Mouse (Mus musculus): ENCODE data around the gene 2810408A11Rik. TPM values are rescaled to one million over a fixed set of nuclear protein-coding genes. Genes with fewer than 3 reads are reported as not detected.

Gene 2810408A11Rik
- 3.6 TPM for polyA plus RNA-seq (2021)

DNA sequence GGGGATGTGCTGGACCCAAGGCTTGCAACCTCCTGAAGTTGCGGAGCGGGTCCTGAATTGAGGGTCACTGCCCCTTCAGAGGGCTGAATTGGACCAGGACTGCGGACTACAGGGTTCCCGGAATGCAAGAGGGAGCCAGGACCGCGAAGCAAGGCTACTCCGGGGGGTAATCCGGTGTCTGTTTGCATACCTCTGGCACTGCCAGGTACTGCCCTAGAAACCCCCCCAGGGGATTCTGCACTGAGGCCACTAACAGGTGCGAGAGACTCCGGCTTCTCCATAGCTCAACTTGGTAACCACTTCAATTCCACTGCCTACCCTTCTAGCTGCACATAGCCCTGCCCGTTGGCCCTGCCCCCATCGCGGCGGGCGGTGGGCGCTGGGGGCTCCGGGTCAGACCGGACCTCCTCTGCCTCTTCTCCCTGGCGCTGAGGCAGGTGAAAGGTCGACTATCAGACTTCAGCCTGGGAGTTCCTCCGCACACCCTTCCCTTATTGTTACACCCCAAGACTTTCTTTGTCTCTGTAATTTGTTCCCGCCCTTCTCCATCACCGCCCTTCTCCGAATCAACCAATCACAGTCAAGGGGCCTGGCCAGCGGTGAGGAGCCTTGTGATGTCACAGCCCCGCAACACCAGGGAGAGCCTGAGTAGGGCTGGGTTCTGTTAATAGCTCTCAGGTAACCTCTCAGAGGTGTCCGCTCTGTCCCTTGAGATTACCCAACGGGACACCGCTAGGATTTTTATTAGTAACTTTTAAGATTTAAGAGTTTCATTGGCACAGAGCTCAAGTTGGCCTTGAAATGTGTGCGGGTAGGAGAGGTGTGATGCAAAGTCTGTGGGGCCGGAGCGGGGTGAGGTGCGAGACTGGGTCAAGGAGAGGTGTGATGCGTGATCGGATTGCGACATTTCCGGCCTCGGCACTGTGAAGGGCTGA lies at the start of gene 2810408A11Rik, which contains the start of gene Neurl4:
2810408A11Rik (minus strand) TSS at position 517 of the 935 bp plus-strand sequence.
Neurl4 (plus strand) TSS at position 602 of the 935 bp plus-strand sequence.
- CTCF ChIA-PET, result interaction anchor here (1.0 to 2.7 kb wide), 5 partner anchors 13 to 48 kb away, joined by 3 to 19 read pairs (median 3); partner anchors contain the start of gene Kctd11
- in situ Hi-C loops (cut with MboI; ENCODE audit: low pct_unique_long_range_greater_than_20kb), result no loop called here
- no peak for TF ChIP-seq CTCF (IDR thresholded peaks at IDR 0.05)
- H3K27me3 ChIP-seq, result no peaks in the 10 kb centered on the region
- ATAC-seq (peak; percentile 83), DNase-seq (ENCODE audit: low read depth, low spot score) (peak; percentile 84)
- POLR2A ChIA-PET, result interaction anchor here (0.7 to 2.8 kb wide), 8 partner anchors 10 to 219 kb away, joined by 3 to 16 read pairs (median 5); partner anchors contain the start of genes Kctd11, Phf23 and Senp3

- ChIA-PET POLR2A (interaction anchor here (0.8 kb wide), 1 partner anchor 25 kb away, joined by 3 read pairs; no protein-coding TSS in a partner anchor), CTCF (interaction anchor here (0.6 to 6.8 kb wide), 18 partner anchors 11 to 70 kb away, joined by 3 to 85 read pairs (median 4); no protein-coding TSS in a partner anchor)
- peak; percentile 25 for DNase-seq (ENCODE audit: low read depth, low spot score)
- peaks cover 14% of the 10 kb centered on the region for H3K27me3 ChIP-seq
- TF ChIP-seq CTCF (IDR thresholded peaks at IDR 0.05), result no peak
- ATAC-seq, result peak; percentile 65
- in situ Hi-C loops (cut with MboI; ENCODE audit: low pct_unique_long_range_greater_than_20kb), result no loop called here
Observed at GRCm38 (mm10) chr11:69948763-69949150, 48.0 kb upstream of the 2810408A11Rik start.

- POLR2A ChIA-PET, result no interaction called here
- CTCF ChIA-PET, result interaction anchor here (0.6 to 6.8 kb wide), 17 partner anchors 11 to 69 kb away, joined by 3 to 85 read pairs (median 5); no protein-coding TSS in a partner anchor
- DNase-seq (ENCODE audit: low read depth, low spot score), result peak; percentile 20
- TF ChIP-seq CTCF (IDR thresholded peaks at IDR 0.05), result no peak
- in situ Hi-C loops (cut with MboI; ENCODE audit: low pct_unique_long_range_greater_than_20kb), result no loop called here
- H3K27me3 ChIP-seq, result peaks cover 18% of the 10 kb centered on the region
- ATAC-seq, result peak; percentile 51
Observed at GRCm38 (mm10) chr11:69948066-69948762, 47.4 kb upstream of the 2810408A11Rik start, which contains the start of gene Slc2a4. Slc2a4 (minus strand) TSS chr11:69948188.

DNA sequence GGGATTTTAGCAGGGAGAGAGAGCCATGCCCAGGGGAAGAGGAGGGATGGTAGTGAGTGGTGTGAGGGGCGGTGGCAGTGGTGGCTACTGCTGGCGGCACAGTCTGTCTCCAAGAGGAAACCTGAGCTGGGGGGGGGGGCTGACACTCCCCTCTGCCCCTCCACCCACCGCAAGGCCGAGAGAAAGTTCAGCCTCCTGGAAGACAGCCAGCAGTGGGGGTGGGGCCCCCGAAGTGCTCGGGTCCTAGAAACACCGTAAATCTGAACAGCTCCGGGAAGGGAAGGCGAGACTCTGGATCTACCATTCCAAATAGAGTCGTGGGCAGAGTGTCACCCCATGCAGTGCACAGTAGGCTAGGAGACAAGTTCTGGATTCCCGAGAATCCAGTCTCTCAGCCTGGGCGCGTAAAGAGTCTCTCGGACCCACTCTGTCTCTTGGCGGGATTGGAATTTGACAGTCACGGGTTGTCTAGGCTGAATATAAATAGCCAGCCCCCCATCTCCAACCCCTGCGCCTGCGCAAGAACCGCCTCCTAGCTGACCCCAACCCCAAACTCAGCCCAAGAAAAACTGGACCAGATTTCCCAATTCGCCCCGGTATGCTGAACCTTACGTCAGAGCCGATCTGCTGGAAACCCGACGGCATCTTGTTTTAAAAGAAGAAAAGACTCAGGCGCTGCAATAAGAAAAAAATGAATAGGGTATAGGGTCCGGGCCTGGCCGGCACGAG lies 46.7 kb upstream of the 2810408A11Rik start:
- POLR2A ChIA-PET, result interaction anchor here (0.7 kb wide), 1 partner anchor 11 kb away, joined by 3 read pairs; no protein-coding TSS in a partner anchor
- DNase-seq (ENCODE audit: low read depth, low spot score) (no peak), ATAC-seq (no peak)
- no peak for TF ChIP-seq CTCF (IDR thresholded peaks at IDR 0.05)
- H3K27me3 ChIP-seq, result peaks cover 20% of the 10 kb centered on the region
- CTCF ChIA-PET, result interaction anchor here (2.3 to 6.8 kb wide), 2 partner anchors 10 to 14 kb away, joined by 26 to 85 read pairs; no protein-coding TSS in a partner anchor
- in situ Hi-C loops (cut with MboI; ENCODE audit: low pct_unique_long_range_greater_than_20kb), result no loop called here

DNA sequence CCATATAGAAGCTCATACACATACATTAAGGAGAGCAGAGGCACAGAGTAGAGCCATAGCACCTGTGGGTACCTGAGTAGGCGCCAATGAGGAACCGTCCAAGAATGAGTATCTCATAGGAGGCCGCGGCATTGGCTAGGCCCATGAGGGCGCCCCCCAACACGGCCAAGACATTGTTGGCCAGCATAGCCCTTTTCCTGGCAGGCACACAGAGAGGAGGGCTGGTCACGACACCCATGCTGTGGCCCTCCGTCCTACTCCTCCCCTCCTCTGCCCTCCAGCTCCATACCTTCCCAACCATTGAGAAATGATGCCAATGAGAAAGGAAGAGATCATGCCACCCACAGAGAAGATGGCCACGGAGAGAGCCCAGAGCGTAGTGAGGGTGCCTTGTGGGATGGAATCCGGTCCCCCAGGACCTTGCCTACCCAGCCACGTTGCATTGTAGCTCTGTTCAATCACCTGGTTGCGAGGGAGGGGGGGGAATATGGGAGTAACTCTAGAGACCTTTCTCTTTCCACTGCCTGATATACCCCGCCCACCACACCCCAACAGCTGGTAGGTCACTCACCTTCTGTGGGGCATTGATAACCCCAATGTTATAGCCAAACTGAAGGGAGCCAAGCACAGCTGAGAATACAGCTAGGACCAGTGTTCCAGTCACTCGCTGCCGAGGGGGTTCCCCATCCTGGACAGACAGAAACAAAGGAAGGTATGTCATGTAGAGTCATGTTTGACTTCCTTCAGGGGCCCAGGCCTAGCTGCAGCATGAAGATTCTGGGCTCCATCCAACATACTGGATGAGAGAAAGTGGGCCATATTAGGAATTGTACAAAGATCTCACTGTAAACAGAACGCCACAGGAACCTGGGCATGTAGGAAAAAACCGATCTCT lies 45.5 kb upstream of the 2810408A11Rik start:
- ATAC-seq (no peak), DNase-seq (ENCODE audit: low read depth, low spot score) (no peak)
- H3K27me3 ChIP-seq, result peaks cover 15% of the 10 kb centered on the region
- POLR2A ChIA-PET, result interaction anchor here (0.6 to 0.7 kb wide), 2 partner anchors 10 to 32 kb away, joined by 3 read pairs; partner anchors contain the start of gene Gps2
- in situ Hi-C loops (cut with MboI; ENCODE audit: low pct_unique_long_range_greater_than_20kb), result no loop called here
- CTCF ChIA-PET, result interaction anchor here (2.0 kb wide), 1 partner anchor 13 kb away, joined by 6 read pairs; no protein-coding TSS in a partner anchor
- TF ChIP-seq CTCF (IDR thresholded peaks at IDR 0.05), result no peak

DNA sequence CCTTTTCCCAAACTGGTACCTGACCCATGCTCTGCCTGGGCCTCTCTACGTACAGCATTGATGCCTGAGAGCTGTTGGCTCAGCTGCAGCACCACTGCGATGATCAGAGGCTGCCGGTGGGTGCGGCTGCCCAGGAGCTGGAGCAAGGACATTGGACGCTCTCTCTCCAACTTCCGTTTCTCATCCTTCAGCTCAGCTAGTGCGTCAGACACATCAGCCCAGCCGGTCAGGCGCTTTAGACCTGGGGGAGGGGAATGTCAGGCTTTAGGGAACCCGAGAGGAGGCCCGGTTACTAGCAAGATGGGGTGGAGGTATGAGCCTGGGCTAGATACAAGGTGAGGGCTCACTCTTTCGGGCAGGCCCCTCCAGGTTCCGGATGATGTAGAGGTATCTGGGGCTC lies 44.4 kb upstream of the 2810408A11Rik start:
- in situ Hi-C loops (cut with MboI; ENCODE audit: low pct_unique_long_range_greater_than_20kb), result no loop called here
- peaks cover 17% of the 10 kb centered on the region for H3K27me3 ChIP-seq
- ChIA-PET POLR2A (no interaction called here), CTCF (interaction anchor here (2.0 kb wide), 1 partner anchor 12 kb away, joined by 6 read pairs; no protein-coding TSS in a partner anchor)
- DNase-seq (ENCODE audit: low read depth, low spot score) (no peak), ATAC-seq (no peak)
- no peak for TF ChIP-seq CTCF (IDR thresholded peaks at IDR 0.05)

GRCm38 (mm10) chr11:69940962-69941361 lies 40.2 kb upstream of the 2810408A11Rik start:
- H3K27me3 ChIP-seq, result peaks cover 24% of the 10 kb centered on the region
- TF ChIP-seq CTCF (IDR thresholded peaks at IDR 0.05), result no peak
- CTCF ChIA-PET, result no interaction called here

GRCm38 (mm10) chr11:69939731-69940130 lies 38.9 kb upstream of the 2810408A11Rik start:
- POLR2A ChIA-PET, result interaction anchor here (0.6 kb wide), 1 partner anchor 37 kb away, joined by 3 read pairs; no protein-coding TSS in a partner anchor
- ATAC-seq (no peak), DNase-seq (ENCODE audit: low read depth, low spot score) (no peak)
- CTCF ChIA-PET, result interaction anchor here (3.7 kb wide), 1 partner anchor 9 kb away, joined by 26 read pairs; the partner anchor contains the start of gene Slc2a4
- no peak for TF ChIP-seq CTCF (IDR thresholded peaks at IDR 0.05)
- in situ Hi-C loops (cut with MboI; ENCODE audit: low pct_unique_long_range_greater_than_20kb), result loop anchor here (10.0 kb wide), 1 partner anchor 275 kb away; the partner anchor contains the start of gene Slc16a11
- peaks cover 22% of the 10 kb centered on the region for H3K27me3 ChIP-seq

More at GRCm38 (mm10) chr11:69940962-69941361, 40.2 kb upstream of the 2810408A11Rik start:
- in situ Hi-C loops (cut with MboI; ENCODE audit: low pct_unique_long_range_greater_than_20kb), result no loop called here
- no peak for DNase-seq (ENCODE audit: low read depth, low spot score)
- ATAC-seq, result no peak
- POLR2A ChIA-PET, result no interaction called here
